Mouse (Mus musculus): ENCODE measurements at regions not wholly inside any gene's neighbourhood (a gene's known extent, or its start where the extent isn't known, plus 50 kb on each side); places are given as distances from the start of the nearest gene placed in this dataset.
"Not testable (repeated sequence)": the region's sequence is repeated elsewhere in the genome, so short reads cannot be mapped to it uniquely, and the experiment has no call there.

- Histone ChIP-seq H3K9me3 (no peaks in the 10 kb centered on the region), H3K4me1 (replicated peaks) (no peaks in the 10 kb centered on the region), H3K27ac (no peak overlapping the region), H3K27me3 (no peaks in the 10 kb centered on the region), H3K36me3 (no peaks in the 10 kb centered on the region), H3K4me2 (replicated peaks) (no peak overlapping the region), H3K4me3 (replicated peaks) (no peak overlapping the region), H3K9ac (replicated peaks) (no peak overlapping the region)
- no peak for ATAC-seq
These were observed 73.4 kb upstream of the Arhgap42 start for GRCm38 (mm10) chr9:9312274-9312673.

DNA sequence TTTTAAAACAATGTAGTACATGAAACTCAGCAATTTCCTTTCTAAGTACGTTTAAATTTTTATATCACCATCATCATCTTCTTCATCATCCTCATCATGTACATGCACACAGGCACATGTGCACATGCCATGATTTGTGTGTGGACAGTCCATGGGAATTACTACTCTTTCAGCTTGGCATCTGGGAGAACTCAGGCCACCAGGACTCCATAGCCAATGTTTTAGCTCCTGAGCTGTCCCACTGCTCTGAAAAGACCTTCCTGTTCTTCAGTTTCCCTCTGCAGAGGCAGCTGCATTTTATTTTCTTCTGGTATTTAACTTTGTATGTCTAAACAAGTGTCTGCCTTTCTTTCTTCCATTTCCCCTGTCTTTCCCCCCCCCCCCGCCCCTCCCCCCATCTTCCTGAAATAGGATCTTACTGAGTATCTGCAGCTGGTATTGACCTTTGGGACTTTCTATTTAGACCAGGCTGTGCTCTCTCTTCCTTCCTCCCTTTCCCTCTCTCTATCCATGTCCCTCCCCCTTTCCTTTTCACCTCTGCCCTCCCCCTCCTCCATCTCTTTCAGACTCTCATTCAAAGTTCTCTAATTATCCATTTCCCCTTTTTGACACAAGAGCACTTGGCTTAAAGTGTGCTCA lies 72.8 kb upstream of the Arhgap42 start:
- Histone ChIP-seq H3K4me3 (replicated peaks) (no peak overlapping the region), H3K4me1 (replicated peaks) (no peaks in the 10 kb centered on the region), H3K27ac (no peak overlapping the region), H3K27me3 (no peaks in the 10 kb centered on the region), H3K36me3 (no peaks in the 10 kb centered on the region), H3K9me3 (no peaks in the 10 kb centered on the region), H3K4me2 (replicated peaks) (no peak overlapping the region), H3K9ac (replicated peaks) (no peak overlapping the region)
- ATAC-seq = no peak
- 61% methylated on average over 2 of the region's 2 CpGs for WGBS

DNA sequence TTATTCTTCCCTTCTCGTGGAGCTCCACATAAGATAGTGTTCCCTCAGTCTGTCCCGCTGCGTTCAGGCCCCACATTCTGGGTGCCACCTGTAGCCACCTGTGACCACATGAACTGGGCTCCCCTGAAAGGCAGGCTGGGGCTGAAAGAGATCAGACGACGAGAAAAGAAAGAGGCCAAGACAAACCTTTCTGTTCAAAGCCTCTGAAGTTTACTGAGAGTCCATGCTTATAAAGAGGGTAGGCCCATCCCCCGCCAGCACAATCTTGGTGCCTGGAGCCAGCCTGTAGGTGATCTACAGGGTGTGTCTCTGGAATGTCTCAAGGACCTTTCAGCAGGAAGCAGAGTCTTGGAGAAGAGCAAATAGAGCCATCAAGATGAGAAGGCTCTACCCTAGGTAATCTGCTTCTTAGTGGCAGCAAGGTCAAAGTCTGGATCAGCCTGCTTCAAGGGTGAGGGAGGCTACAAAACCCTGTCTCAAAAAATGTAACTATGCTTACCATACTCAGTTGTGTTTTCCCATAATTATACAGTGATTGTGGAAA lies 72.2 kb upstream of the Arhgap42 start:
- WGBS = 88% methylated on average over 6 of the region's 6 CpGs
- not testable (repeated sequence) for H3K9ac ChIP-seq (replicated peaks); ATAC-seq; H3K4me2 ChIP-seq (replicated peaks); H3K9me3 ChIP-seq; H3K27ac ChIP-seq; H3K4me3 ChIP-seq (replicated peaks); H3K27me3 ChIP-seq; H3K36me3 ChIP-seq; H3K4me1 ChIP-seq (replicated peaks)

GRCm38 (mm10) chr9:9290767-9291166 lies 51.9 kb upstream of the Arhgap42 start:
- H3K9ac ChIP-seq (replicated peaks) = no peak overlapping the region
- WGBS = 79% methylated on average over 3 of the region's 3 CpGs
- no peak overlapping the region for H3K4me3 ChIP-seq (replicated peaks)
- no peaks in the 10 kb centered on the region for H3K27me3 ChIP-seq
- no peaks in the 10 kb centered on the region for H3K36me3 ChIP-seq
- no peak overlapping the region for H3K27ac ChIP-seq
- no peak for ATAC-seq
- no peak overlapping the region for H3K4me2 ChIP-seq (replicated peaks)
- no peaks in the 10 kb centered on the region for H3K9me3 ChIP-seq
- H3K4me1 ChIP-seq (replicated peaks) = no peaks in the 10 kb centered on the region

DNA sequence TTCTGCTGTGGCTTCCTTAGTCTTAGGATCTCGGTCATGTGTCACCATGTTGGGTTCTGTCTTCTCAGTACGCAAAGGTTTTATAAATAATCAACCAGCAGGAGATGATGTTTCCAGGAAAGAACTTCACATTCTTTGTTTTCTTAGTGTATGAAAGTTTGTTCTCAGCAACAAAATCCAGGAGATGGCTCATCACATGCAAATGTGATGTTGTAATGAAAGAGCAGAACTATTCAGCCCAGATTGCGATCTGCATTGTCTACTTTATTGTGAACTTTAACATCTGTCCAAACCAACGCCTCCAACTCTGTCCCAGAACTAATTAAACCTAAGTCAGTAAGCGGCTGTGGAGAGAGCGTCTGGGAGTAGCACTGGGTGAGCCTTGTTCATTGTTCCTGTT lies 50.7 kb upstream of the Arhgap42 start:
- no peak overlapping the region for H3K27ac ChIP-seq
- no peak overlapping the region for H3K4me3 ChIP-seq (replicated peaks)
- no peaks in the 10 kb centered on the region for H3K9me3 ChIP-seq
- WGBS = 66% methylated on average over 6 of the region's 6 CpGs
- no peaks in the 10 kb centered on the region for H3K27me3 ChIP-seq
- H3K4me1 ChIP-seq (replicated peaks) = no peaks in the 10 kb centered on the region
- no peak overlapping the region for H3K4me2 ChIP-seq (replicated peaks)
- H3K36me3 ChIP-seq = no peaks in the 10 kb centered on the region
- no peak for ATAC-seq
- H3K9ac ChIP-seq (replicated peaks) = no peak overlapping the region

Measured in midbrain, embryonic 13.5 days (tissue).